Mouse (Mus musculus) heart, postnatal 0 days (tissue): ENCODE results near the gene Frmd4b.

ENCODE experiments used
- CTCF ChIP-seq: IDR thresholded peaks from 2 replicates; pipeline ENCODE4 v1.5.1; 2016; ENCODE audit warnings: antibody characterized with exemption, control low read depth, low read depth
- EP300 ChIP-seq: IDR thresholded peaks from 2 replicates; pipeline ENCODE4 v1.6.1; 2016; ENCODE audit warnings: antibody characterized with exemption, low read depth

DNA sequence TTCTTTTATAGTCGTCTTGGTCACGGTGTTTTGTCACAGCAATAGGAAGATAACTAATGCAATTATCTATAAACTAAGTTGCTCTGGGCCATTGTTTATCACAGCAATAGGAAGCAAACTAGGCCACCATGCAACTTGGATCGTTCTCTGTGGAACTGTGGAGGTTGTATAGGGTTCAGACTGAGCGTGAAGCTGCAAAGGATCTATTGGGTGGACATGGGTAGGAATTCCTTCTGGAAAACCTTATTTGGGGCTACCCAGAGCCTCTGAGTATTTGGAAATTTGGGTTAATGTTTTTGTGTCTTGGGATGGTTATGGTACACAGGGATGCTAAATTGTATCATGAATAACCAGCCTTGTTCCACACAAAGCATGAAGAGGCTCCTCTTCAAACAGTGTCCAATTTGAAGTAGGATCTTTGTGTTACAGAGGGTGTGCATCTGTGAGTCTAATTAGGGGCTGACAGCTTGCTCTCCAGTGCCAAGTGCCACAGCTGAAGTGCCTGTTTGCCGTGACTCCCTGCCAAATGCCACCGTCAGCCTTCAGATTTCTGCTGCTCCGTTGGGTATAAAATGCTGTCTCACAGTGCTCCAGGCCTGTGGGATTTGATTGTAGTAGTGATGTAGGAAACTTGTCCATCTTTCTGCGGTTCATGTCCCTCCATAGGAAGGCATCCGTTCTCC lies 81.4 kb downstream of the Frmd4b start:
- TF ChIP-seq CTCF = no peak
- no peak for TF ChIP-seq EP300
